Mouse (Mus musculus): ENCODE measurements around the gene Enkur. TPM values are rescaled to one million over a fixed set of nuclear protein-coding genes. Genes with fewer than 3 reads are reported as not detected.

Gene Enkur
- polyA plus RNA-seq, 1 experiment from 2014 or later = 2.8 TPM

DNA sequence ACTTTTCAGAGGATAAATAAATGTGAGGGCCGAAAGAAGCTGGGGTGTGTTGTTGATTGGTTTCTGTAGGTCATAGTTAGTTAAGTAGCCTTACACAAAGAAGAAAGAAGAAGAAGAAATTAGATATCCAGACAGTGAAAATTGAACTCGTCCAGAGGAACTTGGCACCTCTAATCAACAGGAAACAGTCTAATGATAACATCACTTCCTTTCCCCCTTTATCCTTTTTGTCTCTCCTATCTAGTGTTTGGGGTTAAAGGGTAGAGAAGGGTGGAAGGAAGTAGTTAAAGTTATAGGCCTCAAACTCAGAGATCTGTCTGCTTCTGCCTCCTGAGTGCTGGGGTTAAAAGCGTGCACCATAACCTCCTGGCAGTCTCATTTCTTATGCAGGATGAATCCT lies 32.4 kb downstream of the Enkur start:
- whole genome bisulfite sequencing (ENCODE audit: insufficient replicate concordance) = 76% methylated on average over 3 of the region's 3 CpGs
- Histone ChIP-seq H3K4me2 (no peak overlapping the region), H3K27me3 (ENCODE audit: control insufficient read depth, insufficient read depth, low read length) (no peaks in the 10 kb centered on the region), H3K4me1 (ENCODE audit: control insufficient read depth, insufficient read depth, low read length) (no peaks in the 10 kb centered on the region), H3K9me3 (replicated peaks; ENCODE audit: control insufficient read depth, low read length) (no peaks in the 10 kb centered on the region), H3K36me3 (ENCODE audit: control insufficient read depth, insufficient read depth, low read length) (no peaks in the 10 kb centered on the region), H3K27ac (ENCODE audit: low read depth, low read length) (no peak overlapping the region), H3K9ac (ENCODE audit: low read depth, low read length) (no peak overlapping the region), H3K4me3 (ENCODE audit: low read depth, low read length) (no peak overlapping the region)
- ATAC-seq (replicated peaks; ENCODE audit: insufficient number of reproducible peaks, low FRiP score, low TSS enrichment) = no peak

DNA sequence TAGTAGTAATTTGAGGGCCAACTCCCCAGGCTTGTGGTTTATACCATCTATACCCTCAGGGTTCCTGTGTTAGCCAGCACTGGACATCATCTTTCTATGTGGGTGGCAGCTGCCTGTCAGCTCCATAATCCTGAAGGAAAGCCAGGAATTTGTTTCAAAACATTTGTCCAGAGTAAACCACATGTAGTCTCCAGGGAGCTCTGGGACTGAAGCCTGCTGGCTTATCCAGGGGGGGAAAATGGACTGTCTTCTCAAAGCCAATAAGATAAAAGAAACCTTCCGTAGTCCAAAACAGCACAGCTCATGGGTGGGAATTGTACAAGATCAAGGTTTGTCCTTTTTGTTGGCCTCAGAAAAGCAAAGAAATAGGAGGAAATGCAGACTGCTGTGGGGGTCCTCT lies 37.2 kb downstream of the Enkur start:
- Histone ChIP-seq H3K4me2 (no peak overlapping the region), H3K9ac (ENCODE audit: low read depth, low read length) (no peak overlapping the region), H3K27me3 (ENCODE audit: control insufficient read depth, insufficient read depth, low read length) (no peaks in the 10 kb centered on the region), H3K4me1 (ENCODE audit: control insufficient read depth, insufficient read depth, low read length) (no peaks in the 10 kb centered on the region), H3K4me3 (ENCODE audit: low read depth, low read length) (no peak overlapping the region), H3K27ac (ENCODE audit: low read depth, low read length) (no peak overlapping the region), H3K36me3 (ENCODE audit: control insufficient read depth, insufficient read depth, low read length) (no peaks in the 10 kb centered on the region), H3K9me3 (replicated peaks; ENCODE audit: control insufficient read depth, low read length) (no peaks in the 10 kb centered on the region)
- 57% methylated on average over 1 of the region's 1 CpGs for WGBS (ENCODE audit: insufficient replicate concordance)
- no peak for ATAC-seq (replicated peaks; ENCODE audit: insufficient number of reproducible peaks, low FRiP score, low TSS enrichment)

DNA sequence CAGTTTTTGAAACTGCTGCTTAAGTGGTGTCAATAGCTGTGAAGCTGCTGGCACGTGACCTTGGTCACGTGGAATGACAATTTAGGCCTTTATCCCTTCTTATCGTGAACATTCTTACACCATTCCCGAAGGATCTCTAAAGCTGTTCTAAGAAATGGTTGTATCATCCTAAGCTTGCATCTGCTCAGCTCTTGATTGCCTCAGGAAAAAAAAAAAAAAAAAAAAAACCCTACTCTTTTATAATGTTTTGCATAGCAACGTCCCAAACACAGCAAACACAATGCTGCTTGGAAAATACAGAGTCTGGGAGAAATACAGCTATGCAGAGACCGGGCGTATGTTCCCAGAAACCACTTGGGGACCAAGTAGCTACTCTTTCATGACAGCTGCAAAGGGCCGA lies 40.9 kb downstream of the Enkur start:
- Histone ChIP-seq H3K4me2 (no peak overlapping the region), H3K4me1 (ENCODE audit: control insufficient read depth, insufficient read depth, low read length) (no peaks in the 10 kb centered on the region), H3K9ac (ENCODE audit: low read depth, low read length) (no peak overlapping the region), H3K27me3 (ENCODE audit: control insufficient read depth, insufficient read depth, low read length) (no peaks in the 10 kb centered on the region), H3K9me3 (replicated peaks; ENCODE audit: control insufficient read depth, low read length) (no peaks in the 10 kb centered on the region), H3K36me3 (ENCODE audit: control insufficient read depth, insufficient read depth, low read length) (no peaks in the 10 kb centered on the region), H3K4me3 (ENCODE audit: low read depth, low read length) (no peak overlapping the region), H3K27ac (ENCODE audit: low read depth, low read length) (no peak overlapping the region)
- WGBS (ENCODE audit: insufficient replicate concordance) = 72% methylated on average over 8 of the region's 8 CpGs
- ATAC-seq (replicated peaks; ENCODE audit: insufficient number of reproducible peaks, low FRiP score, low TSS enrichment) = no peak

DNA sequence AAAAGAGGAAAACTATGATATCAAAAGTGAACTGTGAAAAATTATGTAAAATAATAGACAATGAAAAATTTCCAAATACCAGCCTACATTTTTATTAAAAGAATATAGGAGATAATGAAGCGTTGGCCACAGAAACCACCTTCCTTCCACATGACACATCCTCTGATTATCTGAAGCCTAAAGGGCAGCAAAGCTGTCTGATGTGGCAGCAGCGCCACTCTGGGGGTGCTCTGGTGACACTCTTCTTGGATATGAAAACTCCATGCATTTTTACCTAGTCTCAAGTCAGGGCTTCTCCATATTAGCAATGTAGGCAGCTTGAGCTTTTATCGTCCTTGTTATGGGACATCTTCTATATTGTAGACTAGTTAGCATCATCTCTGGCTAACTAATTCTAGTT lies 51.7 kb downstream of the Enkur start:
- H3K4me3 ChIP-seq (ENCODE audit: low read depth, low read length) = no peak overlapping the region
- H3K4me1 ChIP-seq (ENCODE audit: control insufficient read depth, insufficient read depth, low read length) = no peaks in the 10 kb centered on the region
- no peaks in the 10 kb centered on the region for H3K27me3 ChIP-seq (ENCODE audit: control insufficient read depth, insufficient read depth, low read length)
- no peaks in the 10 kb centered on the region for H3K9me3 ChIP-seq (replicated peaks; ENCODE audit: control insufficient read depth, low read length)
- no peaks in the 10 kb centered on the region for H3K36me3 ChIP-seq (ENCODE audit: control insufficient read depth, insufficient read depth, low read length)
- no peak overlapping the region for H3K4me2 ChIP-seq
- WGBS (ENCODE audit: insufficient replicate concordance) = 83% methylated on average over 3 of the region's 3 CpGs
- no peak overlapping the region for H3K27ac ChIP-seq (ENCODE audit: low read depth, low read length)
- H3K9ac ChIP-seq (ENCODE audit: low read depth, low read length) = no peak overlapping the region
- ATAC-seq (replicated peaks; ENCODE audit: insufficient number of reproducible peaks, low FRiP score, low TSS enrichment) = no peak

DNA sequence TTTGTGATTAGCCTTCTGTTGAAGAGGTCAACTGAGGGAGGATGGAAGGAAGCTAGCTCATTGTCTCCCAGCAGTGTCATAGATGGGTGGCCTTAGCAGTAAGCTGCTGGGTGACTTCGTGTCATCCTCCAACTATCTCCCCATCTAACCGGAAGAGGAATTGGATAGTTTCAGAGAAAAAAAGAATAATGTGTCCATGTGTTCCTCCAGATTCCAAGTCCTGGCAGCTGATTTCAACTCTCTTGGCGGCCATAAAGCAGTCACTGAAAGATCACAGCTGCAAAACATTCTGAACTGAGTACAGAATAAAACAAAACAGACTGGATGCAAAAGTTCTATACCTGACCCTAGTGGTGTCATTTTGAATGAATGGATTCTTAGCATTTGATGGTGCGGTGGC lies 58.0 kb downstream of the Enkur start:
- Histone ChIP-seq H3K9me3 (replicated peaks; ENCODE audit: control insufficient read depth, low read length) (no peaks in the 10 kb centered on the region), H3K4me1 (ENCODE audit: control insufficient read depth, insufficient read depth, low read length) (no peaks in the 10 kb centered on the region; the same call in 1 of the 2 replicates), H3K4me2 (no peak overlapping the region), H3K9ac (ENCODE audit: low read depth, low read length) (no peak overlapping the region), H3K27me3 (ENCODE audit: control insufficient read depth, insufficient read depth, low read length) (no peaks in the 10 kb centered on the region), H3K27ac (ENCODE audit: low read depth, low read length) (no peak overlapping the region), H3K36me3 (ENCODE audit: control insufficient read depth, insufficient read depth, low read length) (no peaks in the 10 kb centered on the region), H3K4me3 (ENCODE audit: low read depth, low read length) (no peak overlapping the region)
- WGBS (ENCODE audit: insufficient replicate concordance) = 67% methylated on average over 4 of the region's 4 CpGs
- ATAC-seq (replicated peaks; ENCODE audit: insufficient number of reproducible peaks, low FRiP score, low TSS enrichment) = no peak

DNA sequence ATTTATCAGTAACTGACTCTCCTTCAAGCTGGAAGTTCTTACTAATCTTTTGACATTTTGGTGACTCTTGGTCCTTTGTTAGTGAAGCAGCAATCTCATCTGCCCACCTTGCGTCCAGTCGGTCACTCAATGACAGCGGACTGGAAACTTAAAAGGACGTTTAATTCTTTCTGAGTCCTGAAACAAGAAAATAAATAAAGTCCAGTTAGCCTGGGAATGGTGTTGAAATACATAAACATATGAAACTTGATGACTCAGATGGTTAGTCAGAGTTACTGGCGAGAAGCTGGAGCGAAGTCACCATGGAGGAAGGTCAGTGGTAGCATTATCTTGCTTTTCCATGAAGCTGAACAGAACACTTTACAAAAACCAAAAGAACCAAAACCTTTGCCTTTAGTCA lies 58.7 kb downstream of the Enkur start:
- H3K4me3 ChIP-seq (ENCODE audit: low read depth, low read length) = no peak overlapping the region
- H3K27me3 ChIP-seq (ENCODE audit: control insufficient read depth, insufficient read depth, low read length) = no peaks in the 10 kb centered on the region
- no peaks in the 10 kb centered on the region for H3K9me3 ChIP-seq (replicated peaks; ENCODE audit: control insufficient read depth, low read length)
- no peaks in the 10 kb centered on the region for H3K36me3 ChIP-seq (ENCODE audit: control insufficient read depth, insufficient read depth, low read length)
- no peaks in the 10 kb centered on the region; the same call in 1 of the 2 replicates for H3K4me1 ChIP-seq (ENCODE audit: control insufficient read depth, insufficient read depth, low read length)
- H3K9ac ChIP-seq (ENCODE audit: low read depth, low read length) = no peak overlapping the region
- WGBS (ENCODE audit: insufficient replicate concordance) = 67% methylated on average over 6 of the region's 6 CpGs
- no peak for ATAC-seq (replicated peaks; ENCODE audit: insufficient number of reproducible peaks, low FRiP score, low TSS enrichment)
- no peak overlapping the region for H3K27ac ChIP-seq (ENCODE audit: low read depth, low read length)
- no peak overlapping the region for H3K4me2 ChIP-seq

DNA sequence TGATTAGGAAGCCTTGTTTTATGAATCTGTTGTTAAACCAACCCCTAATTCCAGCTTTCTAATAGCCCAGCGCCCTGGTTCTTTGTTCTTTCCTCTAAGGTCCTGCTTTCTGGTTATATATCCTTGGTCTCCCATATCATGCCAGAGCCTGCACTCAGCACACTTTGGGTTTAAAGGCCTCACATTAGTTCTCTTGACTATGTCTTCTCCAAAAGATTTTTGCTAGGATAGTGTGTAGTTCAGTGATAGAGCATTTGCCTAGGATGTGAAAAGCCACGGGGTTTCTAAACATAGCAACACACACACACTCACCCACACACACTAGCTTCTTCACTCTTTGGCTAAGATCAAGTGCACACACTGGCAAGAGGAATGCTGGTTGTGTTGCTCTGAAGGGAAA lies 62.5 kb downstream of the Enkur start:
- ATAC-seq (replicated peaks; ENCODE audit: insufficient number of reproducible peaks, low FRiP score, low TSS enrichment) = no peak
- no peaks in the 10 kb centered on the region for H3K9me3 ChIP-seq (replicated peaks; ENCODE audit: control insufficient read depth, low read length)
- no peaks in the 10 kb centered on the region; the same call in 1 of the 2 replicates for H3K4me1 ChIP-seq (ENCODE audit: control insufficient read depth, insufficient read depth, low read length)
- H3K36me3 ChIP-seq (ENCODE audit: control insufficient read depth, insufficient read depth, low read length) = no peaks in the 10 kb centered on the region
- no peaks in the 10 kb centered on the region for H3K27me3 ChIP-seq (ENCODE audit: control insufficient read depth, insufficient read depth, low read length)
- no peak overlapping the region for H3K27ac ChIP-seq (ENCODE audit: low read depth, low read length)
- H3K9ac ChIP-seq (ENCODE audit: low read depth, low read length) = 0 out of 2 replicates have a peak overlapping the region, but pooled peaks have one; percentile 11
- WGBS (ENCODE audit: insufficient replicate concordance) = 26% methylated on average over 2 of the region's 2 CpGs
- peak overlapping the region; percentile 99 for H3K4me2 ChIP-seq
- H3K4me3 ChIP-seq (ENCODE audit: low read depth, low read length) = peak overlapping the region; percentile 64

DNA sequence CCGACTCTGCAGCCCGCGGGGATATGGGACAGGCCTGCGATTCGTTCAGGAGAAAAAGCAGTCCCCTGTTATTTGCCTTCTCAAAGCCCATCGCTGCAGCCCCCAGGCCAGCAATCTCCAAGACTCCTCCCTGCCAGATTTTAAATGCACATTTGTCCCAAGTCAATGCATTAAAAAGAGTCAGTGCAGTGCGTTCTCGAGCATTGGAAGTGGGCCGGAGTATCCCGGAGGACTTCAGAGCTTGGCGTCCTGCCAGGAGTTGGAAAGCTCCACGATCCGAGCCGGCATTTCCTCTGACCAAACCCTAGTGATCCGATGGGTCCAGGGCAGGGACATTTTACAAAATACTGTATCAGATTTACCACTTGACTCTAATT lies 63.0 kb downstream of the Enkur start:
- Histone ChIP-seq H3K9ac (ENCODE audit: low read depth, low read length) (peak overlapping the region; percentile 76), H3K27ac (ENCODE audit: low read depth, low read length) (no peak overlapping the region), H3K4me2 (peak overlapping the region; percentile 99), H3K4me1 (ENCODE audit: control insufficient read depth, insufficient read depth, low read length) (no peaks in the 10 kb centered on the region; the same call in 1 of the 2 replicates), H3K4me3 (ENCODE audit: low read depth, low read length) (peak overlapping the region; percentile 64), H3K36me3 (ENCODE audit: control insufficient read depth, insufficient read depth, low read length) (no peaks in the 10 kb centered on the region), H3K27me3 (ENCODE audit: control insufficient read depth, insufficient read depth, low read length) (no peaks in the 10 kb centered on the region), H3K9me3 (replicated peaks; ENCODE audit: control insufficient read depth, low read length) (no peaks in the 10 kb centered on the region)
- WGBS (ENCODE audit: insufficient replicate concordance) = 1% methylated on average over 15 of the region's 15 CpGs
- peak; percentile 84 for ATAC-seq (replicated peaks; ENCODE audit: insufficient number of reproducible peaks, low FRiP score, low TSS enrichment)

DNA sequence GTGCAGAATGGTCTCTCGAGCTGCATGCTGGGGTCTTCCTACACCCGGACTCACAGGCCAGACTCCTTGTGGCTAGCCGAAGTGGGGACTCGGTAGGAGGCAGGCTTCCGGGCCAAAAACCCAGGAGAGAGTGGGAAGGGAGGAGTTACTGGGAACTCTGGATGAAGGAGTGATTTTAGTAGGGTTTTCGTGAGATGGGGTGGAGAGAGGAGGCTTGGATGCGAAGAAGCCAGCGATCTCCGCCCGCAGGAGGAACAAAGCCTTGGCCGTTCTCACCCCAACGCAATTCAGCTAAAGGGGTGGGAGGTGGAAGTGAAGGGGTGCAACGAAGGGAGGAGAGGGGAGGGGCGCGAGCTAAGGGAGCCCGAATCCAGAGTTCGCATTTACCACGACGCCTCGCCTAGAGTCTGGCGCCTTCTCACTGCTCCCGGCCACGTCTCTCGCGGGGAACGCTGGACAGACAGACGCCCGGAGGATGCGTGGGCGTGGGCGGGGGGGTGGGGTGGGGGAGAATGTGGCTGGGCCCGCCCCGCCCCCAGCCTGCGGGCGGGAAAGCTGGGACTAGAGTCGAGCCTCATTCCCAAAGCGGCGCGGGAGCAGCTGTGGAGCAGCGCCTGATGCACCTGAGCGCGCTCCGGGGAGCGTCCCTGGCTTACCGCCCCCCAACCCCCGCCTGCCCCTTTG lies 63.5 kb downstream of the Enkur start:
- Histone ChIP-seq H3K4me3 (ENCODE audit: low read depth, low read length) (peak overlapping the region; percentile 64), H3K27ac (ENCODE audit: low read depth, low read length) (no peak overlapping the region), H3K9ac (ENCODE audit: low read depth, low read length) (peak overlapping the region; percentile 76), H3K4me2 (peak overlapping the region; percentile 99), H3K27me3 (ENCODE audit: control insufficient read depth, insufficient read depth, low read length) (no peaks in the 10 kb centered on the region), H3K9me3 (replicated peaks; ENCODE audit: control insufficient read depth, low read length) (no peaks in the 10 kb centered on the region), H3K36me3 (ENCODE audit: control insufficient read depth, insufficient read depth, low read length) (no peaks in the 10 kb centered on the region), H3K4me1 (ENCODE audit: control insufficient read depth, insufficient read depth, low read length) (no peaks in the 10 kb centered on the region; the same call in 1 of the 2 replicates)
- under 1% methylated on average over 44 of the region's 46 CpGs for WGBS (ENCODE audit: insufficient replicate concordance)
- ATAC-seq (replicated peaks; ENCODE audit: insufficient number of reproducible peaks, low FRiP score, low TSS enrichment) = peak; percentile 60
